Comparison of ENCODE assay signal across 9 mouse cellular contexts in the genomic region with DNA sequence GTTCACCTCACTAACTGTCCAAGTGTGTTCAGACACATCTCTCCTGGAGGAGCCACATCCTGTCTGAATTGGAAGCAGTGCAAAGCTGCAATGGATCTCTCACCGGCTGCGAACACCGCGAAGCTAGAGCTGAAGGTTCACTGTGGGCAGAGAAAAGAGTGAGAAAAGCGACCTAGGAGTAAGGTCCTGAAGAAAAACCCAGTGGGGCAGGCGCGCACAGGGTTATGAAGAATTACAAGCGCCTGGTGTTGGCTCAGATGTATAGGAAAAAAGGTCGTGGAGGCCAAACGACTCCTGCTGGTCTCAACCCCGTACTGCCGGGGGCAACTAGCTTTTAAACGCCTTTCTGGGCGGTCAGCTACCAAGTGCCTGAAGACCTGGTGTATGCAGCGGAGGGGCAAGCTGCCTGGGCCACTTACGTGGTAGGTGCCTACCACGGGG. TPM values are rescaled to one million over a fixed set of nuclear protein-coding genes. Genes with fewer than 3 reads are reported as not detected.
DNase-seq lines count a peak whose midpoint lies in the region; ATAC-seq and TF ChIP-seq lines count a peak whose summit lies in the region.
"Had no signal": no experiment of that assay in that cellular context is flagged by ENCODE, and none has a peak within 500 bp of the region (broad histone marks: within the 10 kb centered on the region; RNA-seq: fewer than 3 reads in every experiment).

No protein-coding gene starts in this region.

- DNase-seq in kidney, adult 9 months, result no peak
- DNase-seq in embryonic facial prominence, embryonic 10.5 days (ENCODE audit: low spot score), result peak; percentile 78
- no peak for DNase-seq in cerebellum, adult 8-10 months
- no peak for DNase-seq in ovary, postnatal 36 days (ENCODE audit: low spot score)
- no peak for DNase-seq in frontal cortex, adult 2 months (ENCODE audit: extremely low spot score in 1 of 2, low spot score in 1 of 2)
- DNase-seq: spleen, adult 18-20 months had no signal

- H3K4me2 ChIP-seq in kidney, embryonic 14.5 days (replicated peaks; ENCODE audit: low read depth, low read length), result peak overlapping the region; percentile 78
- H3K4me2 ChIP-seq in intestine, postnatal 0 days (replicated peaks; ENCODE audit: low read depth), result no peak overlapping the region
- peak overlapping the region; percentile 72 for H3K4me2 ChIP-seq in neural tube, embryonic 12.5 days (replicated peaks)

- peaks cover 38% of the 10 kb centered on the region for H3K27me3 ChIP-seq in kidney, embryonic 14.5 days (ENCODE audit: control insufficient read depth, insufficient read depth, low read length)
- peaks cover 98% of the 10 kb centered on the region for H3K27me3 ChIP-seq in embryonic facial prominence, embryonic 10.5 days (replicated peaks; ENCODE audit: low read depth, poor library complexity, severe bottlenecking)
- peaks cover 72% of the 10 kb centered on the region for H3K27me3 ChIP-seq in intestine, postnatal 0 days (replicated peaks; ENCODE audit: control insufficient read depth, insufficient read depth, low read length)
- H3K27me3 ChIP-seq in neural tube, embryonic 12.5 days (replicated peaks), result peaks cover 96% of the 10 kb centered on the region

- H3K4me3 ChIP-seq in kidney, embryonic 14.5 days (ENCODE audit: low read length), result peak overlapping the region; percentile 73
- peak overlapping the region; percentile 70 for H3K4me3 ChIP-seq in embryonic facial prominence, embryonic 10.5 days
- 0 out of 2 replicates have a peak overlapping the region, but pooled peaks have one; percentile 7 for H3K4me3 ChIP-seq in intestine, postnatal 0 days (ENCODE audit: low read depth, low read length)
- no peak overlapping the region for H3K4me3 ChIP-seq in neural tube, embryonic 12.5 days

- ATAC-seq in kidney, embryonic 14.5 days (ENCODE audit: low FRiP score, low TSS enrichment), result no peak
- ATAC-seq in intestine, postnatal 0 days, result no peak
- no peak for ATAC-seq in neural tube, embryonic 12.5 days (ENCODE audit: low FRiP score, low read depth)

- no peaks in the 10 kb centered on the region for H3K9me3 ChIP-seq in kidney, embryonic 14.5 days (ENCODE audit: control insufficient read depth, low read length)
- H3K9me3 ChIP-seq in embryonic facial prominence, embryonic 10.5 days, result no peaks in the 10 kb centered on the region
- no peaks in the 10 kb centered on the region for H3K9me3 ChIP-seq in intestine, postnatal 0 days (ENCODE audit: control insufficient read depth)
- H3K9me3 ChIP-seq in neural tube, embryonic 12.5 days, result no peaks in the 10 kb centered on the region

- H3K27ac ChIP-seq in kidney, embryonic 14.5 days (ENCODE audit: low read depth, low read length), result peak overlapping the region; percentile 88
- peak overlapping the region; percentile 93 for H3K27ac ChIP-seq in embryonic facial prominence, embryonic 10.5 days (replicated peaks)
- no peak overlapping the region for H3K27ac ChIP-seq in intestine, postnatal 0 days (ENCODE audit: low read depth, low read length)
- H3K27ac ChIP-seq in neural tube, embryonic 12.5 days, result no peak overlapping the region

- peaks cover 11% of the 10 kb centered on the region for H3K36me3 ChIP-seq in kidney, embryonic 14.5 days (ENCODE audit: control insufficient read depth, insufficient read depth, low read length)
- peaks cover 19% of the 10 kb centered on the region for H3K36me3 ChIP-seq in embryonic facial prominence, embryonic 10.5 days (replicated peaks)
- 0 out of 2 replicates have a peak, but pooled peaks cover 4% of the 10 kb centered on the region for H3K36me3 ChIP-seq in intestine, postnatal 0 days (ENCODE audit: control insufficient read depth, insufficient read depth)
- H3K36me3 ChIP-seq in neural tube, embryonic 12.5 days, result no peaks in the 10 kb centered on the region

- TF ChIP-seq CTCF in intestine, postnatal 0 days (IDR thresholded peaks at IDR 0.05; ENCODE audit: low read depth), result peak; percentile 62

- 3% methylated on average over 17 of the region's 17 CpGs for WGBS in kidney, embryonic 14.5 days
- under 1% methylated on average over 17 of the region's 17 CpGs for WGBS in embryonic facial prominence, embryonic 10.5 days
- 22% methylated on average over 17 of the region's 17 CpGs for WGBS in intestine, postnatal 0 days
- WGBS in neural tube, embryonic 12.5 days, result 1% methylated on average over 17 of the region's 17 CpGs

- H3K9ac ChIP-seq in kidney, embryonic 14.5 days (ENCODE audit: low read depth, low read length), result peak overlapping the region; percentile 71
- no peak overlapping the region for H3K9ac ChIP-seq in intestine, postnatal 0 days (ENCODE audit: low read depth, low read length)
- no peak overlapping the region for H3K9ac ChIP-seq in neural tube, embryonic 12.5 days

- H3K4me1 ChIP-seq in kidney, embryonic 14.5 days (ENCODE audit: control insufficient read depth, insufficient read depth, low read length), result peaks cover 36% of the 10 kb centered on the region
- H3K4me1 ChIP-seq in embryonic facial prominence, embryonic 10.5 days, result peaks cover 85% of the 10 kb centered on the region
- 0 out of 2 replicates have a peak, but pooled peaks cover 3% of the 10 kb centered on the region for H3K4me1 ChIP-seq in intestine, postnatal 0 days (replicated peaks; ENCODE audit: control insufficient read depth, insufficient read depth, low read length)
- H3K4me1 ChIP-seq in neural tube, embryonic 12.5 days, result peaks cover 38% of the 10 kb centered on the region

RNA-seq across cellular contexts. Expression of gene Tbx2, which starts 1.4 kb away (rescaled TPM):
- polyA plus RNA-seq in kidney, embryonic 14.5 days (2014; fragmentation: Nextera tagmentation; extraction: Ambion mirVana), result 18.2 and 19.8 TPM in 2 replicates
- polyA plus RNA-seq in embryonic facial prominence, embryonic 10.5 days (2016; fragmentation: Nextera tagmentation; extraction: Ambion mirVana), result 9.9 and 10.9 TPM in 2 replicates
- polyA plus RNA-seq in intestine, postnatal 0 days (2015; fragmentation: Nextera tagmentation; extraction: Ambion mirVana), result 3.0 and 3.3 TPM in 2 replicates
- 4.7 and 5.3 TPM in 2 replicates for polyA plus RNA-seq in neural tube, embryonic 12.5 days (2016; fragmentation: Nextera tagmentation; extraction: Ambion mirVana)
- polyA plus RNA-seq in frontal cortex, adult 2 months (2012; rRNA removed), result 3.0 and 4.2 TPM in 2 replicates

RNA-seq across cellular contexts. Expression of gene Gm11444, which starts 19.2 kb away (rescaled TPM):
- polyA plus RNA-seq in kidney, embryonic 14.5 days (2014; fragmentation: Nextera tagmentation; extraction: Ambion mirVana), result not detected in 2 replicates
- polyA plus RNA-seq in embryonic facial prominence, embryonic 10.5 days (2016; fragmentation: Nextera tagmentation; extraction: Ambion mirVana), result not detected in 2 replicates
- not detected in 2 replicates for polyA plus RNA-seq in intestine, postnatal 0 days (2015; fragmentation: Nextera tagmentation; extraction: Ambion mirVana)
- polyA plus RNA-seq in neural tube, embryonic 12.5 days (2016; fragmentation: Nextera tagmentation; extraction: Ambion mirVana), result not detected in 2 replicates
- polyA plus RNA-seq in frontal cortex, adult 2 months (2012; rRNA removed), result not detected in 2 replicates

RNA-seq across cellular contexts. Expression of gene Tbx4, which starts 55.3 kb away (rescaled TPM):
- 0.06 TPM in 1 of 2 replicates, not detected in the other for polyA plus RNA-seq in kidney, embryonic 14.5 days (2014; fragmentation: Nextera tagmentation; extraction: Ambion mirVana)
- 1.0 and 1.4 TPM in 2 replicates for polyA plus RNA-seq in embryonic facial prominence, embryonic 10.5 days (2016; fragmentation: Nextera tagmentation; extraction: Ambion mirVana)
- not detected in 2 replicates for polyA plus RNA-seq in intestine, postnatal 0 days (2015; fragmentation: Nextera tagmentation; extraction: Ambion mirVana)
- 0.39 and 0.61 TPM in 2 replicates for polyA plus RNA-seq in neural tube, embryonic 12.5 days (2016; fragmentation: Nextera tagmentation; extraction: Ambion mirVana)
- 0.30 and 0.48 TPM in 2 replicates for polyA plus RNA-seq in frontal cortex, adult 2 months (2012; rRNA removed)

Comparison
In these comparisons a context has a peak if more than half of its experiments do, and no peak if none do; other contexts are left out.
1. H3K27ac ChIP-seq: peak in kidney, embryonic 14.5 days (single experiment) and embryonic facial prominence, embryonic 10.5 days (single experiment); none in intestine, postnatal 0 days (single experiment) and neural tube, embryonic 12.5 days (single experiment).